Mouse (Mus musculus) heart, postnatal 0 days (tissue): ENCODE measurements around the gene Uaca. TPM values are rescaled to one million over a fixed set of nuclear protein-coding genes. Genes with fewer than 3 reads are reported as not detected.
"Not testable (repeated sequence)": the region's sequence is repeated elsewhere in the genome, so short reads cannot be mapped to it uniquely, and the experiment has no call there.

Experiments used
- ATAC-seq: fragments of 200-750 bp; cut with Nextera tagmentation; 2 replicates; pipeline ENCODE4 v1.8.0; 2017; ENCODE audit warnings: low read depth, moderate number of reproducible peaks, moderate library complexity; ENCODE audit not compliant: insufficient read depth
- DNase-seq: peaks from one replicate; pipeline ENCODE4 v3.0.0-alpha.2; 2016; ENCODE audit warnings: low spot score
- H3K27ac ChIP-seq: fragments of 300-500 bp; sonication (generic); 2 replicates; pipeline ENCODE4 v1.5.1; 2014; ENCODE audit warnings: low read depth, mild to moderate bottlenecking
- H3K27me3 ChIP-seq: fragments of 300-500 bp; sonication (generic); 2 replicates; pipeline ENCODE4 v1.6.1; 2014; ENCODE audit warnings: low read length, mixed read lengths; ENCODE audit not compliant: control insufficient read depth, insufficient read depth
- H3K36me3 ChIP-seq: fragments of 300-500 bp; sonication (generic); replicated peaks from 2 replicates; pipeline ENCODE4 v1.6.1; 2014; ENCODE audit warnings: low read length, mixed read lengths; ENCODE audit not compliant: control insufficient read depth, insufficient read depth
- H3K4me1 ChIP-seq: fragments of 300-500 bp; sonication (generic); 2 replicates; pipeline ENCODE4 v1.6.1; 2014; ENCODE audit warnings: antibody characterized with exemption; ENCODE audit not compliant: control insufficient read depth, insufficient read depth
- H3K4me2 ChIP-seq: fragments of 300-500 bp; sonication (generic); 2 replicates; pipeline ENCODE4 v1.6.1; 2014; ENCODE audit warnings: low read depth, mild to moderate bottlenecking, low read length, moderate library complexity
- H3K4me3 ChIP-seq: fragments of 300-500 bp; sonication (generic); 2 replicates; pipeline ENCODE4 v1.5.1; 2014; ENCODE audit warnings: low read depth, low read length
- H3K9ac ChIP-seq: fragments of 300-500 bp; sonication (generic); replicated peaks from 2 replicates; pipeline ENCODE4 v1.6.1; 2014; ENCODE audit warnings: low read depth, low read length, mixed read lengths
- H3K9me3 ChIP-seq: fragments of 300-500 bp; sonication (generic); replicated peaks from 2 replicates; pipeline ENCODE4 v1.6.1; 2016; ENCODE audit warnings: low read length; ENCODE audit not compliant: control insufficient read depth
- CTCF ChIP-seq: IDR thresholded peaks from 2 replicates; pipeline ENCODE4 v1.5.1; 2016; ENCODE audit warnings: antibody characterized with exemption, control low read depth, low read depth
- EP300 ChIP-seq: IDR thresholded peaks from 2 replicates; pipeline ENCODE4 v1.6.1; 2016; ENCODE audit warnings: antibody characterized with exemption, low read depth
- WGBS: fragments of 180-500 bp; shearing (Covaris S2); extraction: QIAGEN DNeasy Blood & Tissue Kit; methylation state at CpG from one replicate; pipeline ENCODE4 v1.1.7; 2014; 5-methylcytosine and 5-hydroxymethylcytosine counted together
- polyA plus RNA-seq: library from polyadenylated mRNA; unstranded; fragments of >200 nt; fragmentation: Nextera tagmentation; extraction: Ambion mirVana; gene quantifications from 2 replicates; pipeline ENCODE4 v1.2.1, GENCODE M21; 2015
- total RNA-seq: library from RNA; depleted of rRNA; stranded (reverse); fragments of >200 nt; gene quantifications from 2 replicates; pipeline ENCODE4 v1.2.3, GENCODE M21; 2014; ENCODE audit warnings: low replicate concordance

Gene Uaca
- total and polyA plus RNA-seq, 2 experiments from 2014 or later = 5.5 to 18.6 TPM

- Histone ChIP-seq H3K27me3 (no peaks in the 10 kb centered on the region), H3K4me3 (no peak overlapping the region), H3K9me3 (no peaks in the 10 kb centered on the region), H3K4me1 (peaks cover 19% of the 10 kb centered on the region), H3K9ac (no peak overlapping the region), H3K36me3 (no peaks in the 10 kb centered on the region), H3K4me2 (no peak overlapping the region), H3K27ac (no peak overlapping the region)
- no peak for ATAC-seq
- no peak for DNase-seq
- TF ChIP-seq CTCF (no peak), EP300 (no peak)
- 76% methylated on average over 5 of the region's 5 CpGs for WGBS
These were observed 23.2 kb downstream of the Uaca start for GRCm38 (mm10) chr9:60817585-60817984.

GRCm38 (mm10) chr9:60818582-60818981, 24.2 kb downstream of the Uaca start:
- not testable (repeated sequence) for H3K9me3 ChIP-seq, H3K4me3 ChIP-seq, H3K4me2 ChIP-seq, ATAC-seq, H3K27ac ChIP-seq, H3K36me3 ChIP-seq, H3K4me1 ChIP-seq, DNase-seq, H3K27me3 ChIP-seq, H3K9ac ChIP-seq
- 51% methylated on average over 7 of the region's 8 CpGs for WGBS

GRCm38 (mm10) chr9:60819340-60819739, 25.0 kb downstream of the Uaca start:
- WGBS = 24% methylated on average over 1 of the region's 1 CpGs
- Histone ChIP-seq H3K4me2 (no peak overlapping the region), H3K9ac (no peak overlapping the region), H3K9me3 (no peaks in the 10 kb centered on the region), H3K27me3 (no peaks in the 10 kb centered on the region), H3K4me3 (no peak overlapping the region), H3K4me1 (peaks cover 1% of the 10 kb centered on the region; the same call in 1 of the 2 replicates), H3K36me3 (no peaks in the 10 kb centered on the region), H3K27ac (no peak overlapping the region)
- no peak for TF ChIP-seq EP300
- peak; percentile 65 for TF ChIP-seq CTCF
- ATAC-seq (no peak), DNase-seq (peak; percentile 63)

GRCm38 (mm10) chr9:60821501-60821900, 27.2 kb downstream of the Uaca start:
- TF ChIP-seq EP300 (no peak), CTCF (no peak)
- no peaks in the 10 kb centered on the region for H3K36me3 ChIP-seq
- no peaks in the 10 kb centered on the region for H3K9me3 ChIP-seq
- WGBS = 93% methylated on average over 4 of the region's 4 CpGs
- ATAC-seq (no peak), DNase-seq (no peak)
- no peaks in the 10 kb centered on the region for H3K4me1 ChIP-seq
- no peak overlapping the region for H3K9ac ChIP-seq
- H3K27ac ChIP-seq = no peak overlapping the region
- no peak overlapping the region for H3K4me3 ChIP-seq
- no peak overlapping the region for H3K4me2 ChIP-seq
- no peaks in the 10 kb centered on the region for H3K27me3 ChIP-seq

- no peak overlapping the region for H3K9ac ChIP-seq
- no peaks in the 10 kb centered on the region for H3K4me1 ChIP-seq
- no peak overlapping the region for H3K4me2 ChIP-seq
- no peaks in the 10 kb centered on the region for H3K27me3 ChIP-seq
- no peaks in the 10 kb centered on the region for H3K36me3 ChIP-seq
- H3K27ac ChIP-seq = no peak overlapping the region
- DNase-seq (no peak), ATAC-seq (no peak)
- 88% methylated on average over 6 of the region's 6 CpGs for WGBS
- H3K4me3 ChIP-seq = no peak overlapping the region
- TF ChIP-seq CTCF (no peak), EP300 (no peak)
- no peaks in the 10 kb centered on the region for H3K9me3 ChIP-seq
These were observed 28.3 kb downstream of the Uaca start for GRCm38 (mm10) chr9:60822681-60823080.

DNA sequence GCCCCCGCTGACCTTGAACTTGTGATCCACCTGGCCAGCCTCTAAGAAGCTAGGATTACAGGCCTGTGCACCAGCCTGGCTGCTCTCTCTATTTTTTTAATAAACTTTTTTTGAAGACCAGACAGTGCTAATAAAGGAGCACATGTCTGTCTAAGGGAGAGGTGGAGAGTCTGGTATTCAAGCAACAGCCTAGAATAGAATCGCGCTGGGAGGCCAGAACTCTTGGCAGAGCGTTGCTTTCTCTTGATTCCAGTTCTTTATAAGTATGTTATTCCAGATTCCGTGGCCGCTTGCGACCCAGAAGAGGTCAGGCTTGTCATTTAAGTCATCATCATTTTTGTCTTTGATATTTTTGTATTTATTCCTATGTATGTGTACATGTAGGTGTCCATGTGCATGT, 31.2 kb downstream of the Uaca start:
- TF ChIP-seq CTCF (no peak), EP300 (no peak)
- Histone ChIP-seq H3K9me3 (no peaks in the 10 kb centered on the region), H3K4me3 (no peak overlapping the region), H3K27ac (peak overlapping the region; percentile 60; the same call in 1 of the 2 replicates), H3K27me3 (no peaks in the 10 kb centered on the region), H3K36me3 (no peaks in the 10 kb centered on the region), H3K4me1 (no peaks in the 10 kb centered on the region), H3K9ac (no peak overlapping the region), H3K4me2 (no peak overlapping the region)
- WGBS = 51% methylated on average over 7 of the region's 7 CpGs
- DNase-seq (no peak), ATAC-seq (no peak; the same call in 1 of the 2 replicates)
